Mouse (Mus musculus) right cerebral cortex, adult 18-20 months (tissue): ENCODE results near the gene Slx4ip.

ENCODE experiments used
- DNase-seq: peaks from one replicate; pipeline ENCODE4 v3.0.0; 2022; ENCODE audit warnings: mixed read lengths

Gene Slx4ip

GRCm38 (mm10) chr2:137107946-137108345 is 216.9 kb downstream of the Slx4ip start:
- DNase-seq: no peak

- DNase-seq: no peak
Observed at GRCm38 (mm10) chr2:137109321-137110213, 218.5 kb downstream of the Slx4ip start.

- DNase-seq: no peak
Observed at GRCm38 (mm10) chr2:137110214-137110898, 219.3 kb downstream of the Slx4ip start.

- DNase-seq: no peak
Observed at GRCm38 (mm10) chr2:137113288-137114061, 222.5 kb downstream of the Slx4ip start.

GRCm38 (mm10) chr2:137114248-137115096 is 223.5 kb downstream of the Slx4ip start:
- DNase-seq: peak; percentile 66

GRCm38 (mm10) chr2:137115241-137116024 is 224.4 kb downstream of the Slx4ip start:
- DNase-seq: no peak

- peak; percentile 18 for DNase-seq
Observed at GRCm38 (mm10) chr2:137116025-137116674, 225.1 kb downstream of the Slx4ip start, which contains the start of gene Jag1. Jag1 (minus strand) TSS chr2:137116644.

- peak; percentile 75 for DNase-seq
Observed at GRCm38 (mm10) chr2:137116675-137117320, 225.8 kb downstream of the Slx4ip start.

- peak; percentile 49 for DNase-seq
Observed at GRCm38 (mm10) chr2:137117321-137117690, 226.3 kb downstream of the Slx4ip start.
